Mouse (Mus musculus): ENCODE results near the gene Mxra7.
"Not testable (repeated sequence)": the region's sequence is repeated elsewhere in the genome, so short reads cannot be mapped to it uniquely, and the experiment has no call there.

Gene Mxra7

GRCm38 (mm10) chr11:116846593-116847181 is 18.8 kb upstream of the Mxra7 start:
- no peak for DNase-seq (ENCODE audit: low spot score)

DNA sequence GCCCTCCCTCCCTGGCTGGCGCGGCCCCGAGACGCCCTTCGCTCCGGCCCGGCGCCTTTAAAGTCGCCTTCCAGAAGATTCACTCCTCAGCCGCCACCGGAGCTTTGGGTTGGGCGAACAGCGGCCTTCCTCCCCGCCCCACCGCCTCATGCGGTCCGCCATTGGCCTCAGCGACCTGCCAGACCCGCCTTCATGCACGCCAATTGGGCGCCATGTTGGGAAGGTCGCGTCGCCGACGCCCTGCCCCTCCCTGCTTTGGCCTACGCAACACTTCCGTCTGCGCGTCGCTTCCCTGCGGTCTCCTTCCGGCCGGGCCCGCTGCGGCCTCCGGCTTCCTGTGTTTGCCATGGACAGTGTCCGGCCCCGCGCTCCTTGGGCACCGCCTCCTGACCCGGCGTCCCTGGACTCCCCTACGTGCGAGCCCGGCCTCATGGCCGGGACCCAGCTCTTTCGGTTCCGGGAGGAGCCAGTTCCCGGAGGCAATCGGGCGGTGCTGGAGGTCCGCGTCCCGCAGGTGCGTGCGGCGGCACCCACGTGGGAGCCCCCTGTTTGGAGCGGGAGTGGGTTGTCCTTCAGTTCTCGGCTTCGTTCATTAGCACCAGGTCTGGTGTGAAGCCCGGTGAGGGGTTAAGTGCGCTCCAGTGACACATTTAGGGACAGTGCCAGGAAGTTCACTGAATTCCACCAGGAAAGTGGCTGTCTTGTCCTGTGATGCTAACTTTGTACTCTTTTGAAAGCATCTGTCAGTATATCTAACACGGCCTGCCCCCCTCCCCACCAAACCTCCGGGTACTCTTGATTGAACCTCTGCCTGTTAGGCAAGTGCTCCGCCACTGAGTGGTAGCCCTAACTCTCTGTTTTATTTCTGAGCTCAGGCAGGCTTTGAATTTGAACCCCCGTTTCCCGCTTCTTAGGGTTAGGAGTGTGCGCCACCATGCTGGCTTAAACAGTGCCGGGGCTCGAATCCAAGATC is 15.7 kb upstream of the Mxra7 start, which contains the start of the genes Mettl23 and Jmjd6:
Mettl23 (plus strand) TSS at position 18 of the 973 bp plus-strand sequence.
Jmjd6 (minus strand) TSS at position 189 of the 973 bp plus-strand sequence.
- DNase-seq (ENCODE audit: low spot score), result peak; percentile 99

GRCm38 (mm10) chr11:116842531-116843260 is 14.8 kb upstream of the Mxra7 start:
- DNase-seq (ENCODE audit: low spot score), result peak; percentile 72

DNA sequence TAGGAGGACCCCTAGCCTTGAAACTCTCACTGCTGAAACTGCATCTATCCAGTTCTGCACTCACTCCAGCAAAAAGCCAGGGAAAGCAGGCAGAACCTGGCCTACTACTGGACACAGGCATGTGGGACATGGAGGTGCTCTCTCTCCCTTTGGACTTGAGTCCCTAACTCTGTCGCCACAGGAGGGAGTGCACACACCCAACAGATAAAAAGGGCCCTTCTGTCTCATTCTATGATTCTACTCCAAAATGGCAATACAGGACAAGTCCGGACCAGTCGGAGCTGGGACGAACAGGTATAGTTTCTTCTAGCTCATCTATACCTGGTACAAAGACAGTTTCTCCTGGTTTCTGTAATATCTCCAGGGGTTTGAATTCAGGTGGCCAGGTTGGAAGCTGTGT is 12.9 kb upstream of the Mxra7 start:
- DNase-seq (ENCODE audit: low spot score), result no peak

DNA sequence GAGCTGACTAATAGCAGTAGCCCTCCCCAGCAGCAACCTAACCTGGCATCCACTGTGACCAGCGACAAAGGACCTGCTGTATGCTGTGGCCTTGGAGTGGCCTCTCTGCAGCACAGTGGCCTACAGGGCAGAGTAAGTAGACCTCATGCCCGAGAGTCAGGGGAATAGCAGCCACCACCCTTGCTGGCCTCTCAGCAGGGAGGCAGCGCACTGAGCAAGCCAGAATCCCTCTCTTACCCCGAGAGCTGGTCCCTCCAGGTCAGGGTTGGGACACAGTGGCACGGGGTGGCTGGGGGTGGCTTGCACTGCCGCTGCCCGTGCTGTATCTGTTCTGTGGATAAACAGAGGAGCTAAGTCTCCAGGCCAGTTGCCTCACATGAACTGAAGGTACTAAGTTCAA is 11.8 kb upstream of the Mxra7 start:
- no peak for DNase-seq (ENCODE audit: low spot score)

DNA sequence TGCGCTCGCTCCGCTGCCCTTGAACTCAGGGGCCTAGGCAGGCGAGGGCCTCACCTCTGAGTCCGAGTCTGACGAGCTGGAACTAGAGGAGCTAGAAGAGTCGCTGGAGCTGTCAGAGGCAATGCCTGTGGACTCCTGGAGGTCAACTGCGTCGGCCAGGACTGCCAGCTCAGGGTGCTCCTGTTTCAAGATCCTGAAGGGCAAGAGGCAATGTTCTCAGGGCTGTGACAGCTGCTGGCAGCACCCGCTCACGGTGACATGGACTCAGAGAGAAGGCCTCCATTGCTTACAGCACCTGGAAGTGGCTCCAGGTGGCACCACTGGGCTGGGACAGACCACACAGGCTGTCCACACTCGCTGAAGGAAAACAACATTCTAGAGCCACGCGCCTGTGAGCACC is 11.1 kb upstream of the Mxra7 start:
- no peak for DNase-seq (ENCODE audit: low spot score)

- DNase-seq (ENCODE audit: low spot score), result no peak
Observed at GRCm38 (mm10) chr11:116837441-116837840, 9.6 kb upstream of the Mxra7 start.

GRCm38 (mm10) chr11:116836283-116836682 is 8.4 kb upstream of the Mxra7 start:
- no peak for DNase-seq (ENCODE audit: low spot score)

DNA sequence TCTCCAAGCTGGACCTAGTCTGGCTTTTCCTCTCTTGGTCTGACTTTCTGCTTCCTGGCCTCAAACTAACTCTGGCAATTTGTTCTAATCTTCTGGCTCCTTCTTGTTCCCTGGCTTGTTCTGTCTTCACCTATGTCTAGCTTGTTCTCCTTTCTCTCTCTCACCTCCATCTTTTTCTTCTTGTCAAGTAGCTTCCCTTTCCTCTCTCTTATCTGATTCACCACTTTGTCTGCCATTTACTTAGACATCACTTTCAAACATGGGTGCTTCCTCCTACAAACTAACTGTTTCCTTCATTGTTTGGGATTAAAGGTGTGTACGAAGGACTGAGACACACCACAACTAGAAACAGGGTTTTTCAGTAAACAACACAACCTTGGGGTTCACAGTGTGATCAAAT is 7.1 kb upstream of the Mxra7 start:
- DNase-seq (ENCODE audit: low spot score), result no peak

GRCm38 (mm10) chr11:116832172-116832685 is 4.4 kb upstream of the Mxra7 start:
- peak; percentile 39 for DNase-seq (ENCODE audit: low spot score)

GRCm38 (mm10) chr11:116826550-116827504 is 1.0 kb downstream of the Mxra7 start:
- peak; percentile 65 for DNase-seq (ENCODE audit: low spot score)

DNA sequence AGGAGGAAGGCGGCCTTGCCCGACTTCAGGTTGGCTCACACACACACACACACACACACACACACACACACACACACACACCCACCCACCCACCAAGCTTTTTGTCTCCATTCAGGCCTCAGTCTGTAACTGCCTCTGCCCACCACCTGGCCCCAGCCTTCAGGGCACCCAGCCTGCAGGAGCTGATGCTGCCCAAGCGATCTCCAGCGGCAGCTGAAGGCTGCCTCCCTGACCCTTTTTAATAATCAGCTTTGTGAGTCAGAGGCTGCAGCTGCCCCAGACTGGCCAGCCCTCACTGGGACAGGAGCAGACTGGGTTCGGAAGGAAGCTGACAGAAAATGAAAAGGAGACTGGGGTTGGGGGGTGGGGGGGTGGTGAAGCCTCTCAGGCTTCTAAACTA is 2.6 kb downstream of the Mxra7 start:
- no peak for DNase-seq (ENCODE audit: low spot score)

- DNase-seq (ENCODE audit: low spot score), result not testable (repeated sequence)
Observed at GRCm38 (mm10) chr11:116823885-116824284, 4.0 kb downstream of the Mxra7 start.

- no peak for DNase-seq (ENCODE audit: low spot score)
Observed at GRCm38 (mm10) chr11:116823255-116823654, 4.6 kb downstream of the Mxra7 start.

- DNase-seq (ENCODE audit: low spot score), result no peak
Observed at GRCm38 (mm10) chr11:116822626-116823025, 5.2 kb downstream of the Mxra7 start.

DNA sequence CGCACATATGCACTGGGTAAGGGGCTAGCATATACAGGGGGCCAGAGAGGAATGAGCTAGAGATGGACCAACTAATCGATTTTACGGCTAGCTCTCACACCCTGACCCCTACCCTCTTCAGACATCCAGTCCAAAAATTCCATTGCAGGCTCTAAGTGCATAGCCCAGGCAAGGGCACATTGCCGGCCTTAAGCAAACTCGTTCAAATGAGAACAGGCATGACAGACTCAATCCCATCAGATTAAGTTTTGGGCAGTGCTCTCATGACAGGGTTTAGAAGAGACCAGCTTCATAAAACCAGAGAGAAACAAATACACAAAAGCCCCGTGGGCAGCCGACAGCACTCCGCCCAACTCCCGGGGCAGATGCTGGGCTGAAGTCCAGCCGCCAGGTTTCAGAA is 5.6 kb downstream of the Mxra7 start:
- DNase-seq (ENCODE audit: low spot score), result no peak

GRCm38 (mm10) chr11:116821057-116821940 is 6.5 kb downstream of the Mxra7 start:
- DNase-seq (ENCODE audit: low spot score), result no peak

DNA sequence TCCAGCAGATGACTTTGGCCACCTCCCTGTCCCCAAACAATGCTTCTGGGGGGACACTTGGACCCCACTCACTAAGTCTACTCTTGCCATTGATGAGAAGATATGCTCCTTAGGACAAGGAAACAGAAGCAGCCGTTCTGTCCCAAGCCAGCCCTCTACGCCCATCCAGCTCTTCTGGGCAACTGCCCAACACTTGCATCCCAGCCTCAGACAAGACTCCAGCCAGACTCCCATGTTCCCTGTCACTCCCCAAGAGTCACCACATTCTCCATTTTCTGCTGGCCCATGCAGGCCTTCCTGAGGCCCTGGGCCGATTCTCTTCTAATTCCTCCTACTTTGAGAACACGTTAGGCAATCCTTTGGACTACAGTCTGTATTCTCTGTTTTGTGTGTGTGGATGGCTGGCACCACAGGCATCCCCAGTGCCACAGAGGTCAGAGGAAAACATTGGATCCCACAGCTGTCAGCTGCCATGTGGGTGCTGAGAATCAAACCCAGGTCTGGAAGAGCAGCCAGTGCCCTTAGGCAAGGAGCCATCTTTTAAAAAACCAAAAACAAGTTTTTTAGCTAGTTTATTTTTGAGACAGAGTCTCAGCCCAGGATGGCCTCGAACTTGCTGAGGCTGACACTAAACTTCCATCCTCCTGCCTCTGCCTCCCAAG is 7.8 kb downstream of the Mxra7 start:
- no peak for DNase-seq (ENCODE audit: low spot score)

DNA sequence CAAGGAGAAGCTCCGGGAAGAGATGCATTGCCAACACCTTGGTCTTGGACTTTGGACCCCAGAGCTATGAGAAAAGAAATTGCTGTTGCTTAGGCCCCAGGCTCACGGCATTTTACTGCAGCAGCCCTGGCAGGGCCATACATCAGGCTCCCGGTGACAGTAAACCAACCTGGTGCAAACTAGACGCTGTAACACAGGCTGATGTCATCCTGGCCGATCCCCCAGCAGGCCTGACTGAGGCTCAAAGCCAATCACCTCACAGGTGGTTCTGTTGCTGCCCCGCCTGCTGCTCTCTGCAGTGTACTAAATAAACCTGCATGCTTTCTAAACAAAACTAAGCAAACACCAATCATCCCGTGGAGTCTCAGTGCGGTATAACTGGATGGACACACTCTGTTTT is 9.1 kb downstream of the Mxra7 start:
- DNase-seq (ENCODE audit: low spot score), result no peak

DNA sequence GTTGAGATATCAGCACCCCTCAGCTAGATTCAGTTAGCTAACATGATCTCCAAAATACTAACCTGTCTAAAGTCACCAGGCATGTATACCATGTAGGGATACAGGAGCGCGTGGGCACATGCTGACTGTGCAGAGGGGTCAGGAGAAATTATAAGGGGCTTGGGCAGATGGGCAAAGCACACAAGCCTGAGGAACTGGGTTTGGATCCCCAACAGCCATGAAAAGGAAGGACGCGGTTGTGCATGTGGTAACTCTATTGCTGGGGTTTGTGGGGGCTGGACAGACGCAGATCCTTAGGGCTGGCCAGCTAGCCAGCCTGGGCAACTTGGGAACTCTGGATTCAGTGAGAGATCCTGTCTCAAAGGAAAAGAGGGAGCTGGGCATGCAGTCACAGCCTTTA is 10.3 kb downstream of the Mxra7 start:
- DNase-seq (ENCODE audit: low spot score), result no peak

Measured in embryo, embryonic 10 days (tissue).